Comparison of ENCODE assay signal across 16 mouse cellular contexts in genomic region chr17:27969896-27970295, GRCm38 (mm10).
DNase-seq lines count a peak whose midpoint lies in the region; ATAC-seq lines count a peak whose summit lies in the region.
"Had no signal": no experiment of that assay in that cellular context is flagged by ENCODE, and none has a peak within 500 bp of the region (broad histone marks: within the 10 kb centered on the region; RNA-seq: fewer than 3 reads in every experiment).

No protein-coding gene starts in this region.

- 66% methylated on average over 5 of the region's 5 CpGs for WGBS in hindbrain, embryonic 16.5 days
- WGBS in hindbrain, embryonic 11.5 days: 78% methylated on average over 5 of the region's 5 CpGs
- 59% methylated on average over 5 of the region's 5 CpGs for WGBS in lung, embryonic 16.5 days
- 86% methylated on average over 5 of the region's 5 CpGs for WGBS in liver, embryonic 11.5 days
- WGBS in stomach, embryonic 15.5 days: 82% methylated on average over 5 of the region's 5 CpGs

- no peak overlapping the region for H3K4me3 ChIP-seq in hindbrain, embryonic 16.5 days (ENCODE audit: low read length)
- H3K4me3 ChIP-seq in hindbrain, embryonic 11.5 days (ENCODE audit: low read depth, low read length): no peak overlapping the region
- no peak overlapping the region for H3K4me3 ChIP-seq in lung, embryonic 16.5 days (ENCODE audit: low read length)
- no peak overlapping the region for H3K4me3 ChIP-seq in liver, embryonic 11.5 days (ENCODE audit: low read depth, low read length)
- no peak overlapping the region for H3K4me3 ChIP-seq in stomach, embryonic 15.5 days (replicated peaks)
- H3K4me3 ChIP-seq: myocyte had no signal

- no peaks in the 10 kb centered on the region for H3K9me3 ChIP-seq in hindbrain, embryonic 16.5 days (ENCODE audit: control insufficient read depth, low read length)
- no peaks in the 10 kb centered on the region for H3K9me3 ChIP-seq in hindbrain, embryonic 11.5 days (ENCODE audit: control insufficient read depth, low read length)
- H3K9me3 ChIP-seq in lung, embryonic 16.5 days (ENCODE audit: control insufficient read depth, low read length): no peaks in the 10 kb centered on the region
- no peaks in the 10 kb centered on the region for H3K9me3 ChIP-seq in liver, embryonic 11.5 days (ENCODE audit: control insufficient read depth, low read length)
- H3K9me3 ChIP-seq in stomach, embryonic 15.5 days: no peaks in the 10 kb centered on the region

- H3K27me3 ChIP-seq in hindbrain, embryonic 16.5 days (replicated peaks; ENCODE audit: control insufficient read depth, insufficient read depth, low read length): no peaks in the 10 kb centered on the region
- no peaks in the 10 kb centered on the region for H3K27me3 ChIP-seq in hindbrain, embryonic 11.5 days (ENCODE audit: control insufficient read depth, insufficient read depth, low read length)
- no peaks in the 10 kb centered on the region for H3K27me3 ChIP-seq in lung, embryonic 16.5 days (ENCODE audit: control insufficient read depth, insufficient read depth, low read depth, low read length)
- H3K27me3 ChIP-seq in liver, embryonic 11.5 days (replicated peaks; ENCODE audit: control insufficient read depth, insufficient read depth, low read length): no peaks in the 10 kb centered on the region
- no peaks in the 10 kb centered on the region for H3K27me3 ChIP-seq in stomach, embryonic 15.5 days (replicated peaks)
- H3K27me3 ChIP-seq: CH12.LX, Patski had no signal

- no peak for DNase-seq in hindbrain, embryonic 11.5 days (ENCODE audit: low spot score)
- DNase-seq in lung, postnatal 25 days (ENCODE audit: low spot score): no peak
- DNase-seq in liver, embryonic 11.5 days (ENCODE audit: low spot score): no peak
- no peak for DNase-seq in adrenal gland, postnatal 4 days (ENCODE audit: low spot score in 2 of 2)
- DNase-seq: cerebellum, postnatal 25 days; gastrocnemius, postnatal 25 days; thymus, adult 18-20 months had no signal

- H3K4me2 ChIP-seq in hindbrain, embryonic 16.5 days (ENCODE audit: low read length): no peak overlapping the region
- H3K4me2 ChIP-seq in hindbrain, embryonic 11.5 days (replicated peaks; ENCODE audit: low read depth, low read length): no peak overlapping the region
- 0 out of 2 replicates have a peak overlapping the region, but pooled peaks have one; percentile 9 for H3K4me2 ChIP-seq in lung, embryonic 16.5 days (ENCODE audit: low read depth, low read length)
- no peak overlapping the region for H3K4me2 ChIP-seq in liver, embryonic 11.5 days
- H3K4me2 ChIP-seq in stomach, embryonic 15.5 days: no peak overlapping the region
- H3K4me2 ChIP-seq: midbrain, embryonic 11.5 days had no signal

- H3K4me1 ChIP-seq in hindbrain, embryonic 16.5 days (ENCODE audit: control insufficient read depth, insufficient read depth, low read depth, low read length): no peaks in the 10 kb centered on the region
- H3K4me1 ChIP-seq in hindbrain, embryonic 11.5 days (replicated peaks; ENCODE audit: control insufficient read depth, insufficient read depth, low read length): no peaks in the 10 kb centered on the region
- H3K4me1 ChIP-seq in lung, embryonic 16.5 days (replicated peaks; ENCODE audit: control insufficient read depth, insufficient read depth, low read length): peaks cover 36% of the 10 kb centered on the region
- H3K4me1 ChIP-seq in liver, embryonic 11.5 days (replicated peaks; ENCODE audit: control insufficient read depth, insufficient read depth, low read length): 0 out of 2 replicates have a peak, but pooled peaks cover 3% of the 10 kb centered on the region
- H3K4me1 ChIP-seq in stomach, embryonic 15.5 days: peaks cover 18% of the 10 kb centered on the region; the same call in 1 of the 2 replicates

- no peaks in the 10 kb centered on the region for H3K36me3 ChIP-seq in hindbrain, embryonic 16.5 days (ENCODE audit: control insufficient read depth, insufficient read depth, low read length)
- H3K36me3 ChIP-seq in hindbrain, embryonic 11.5 days (ENCODE audit: control insufficient read depth, insufficient read depth, low read length): no peaks in the 10 kb centered on the region
- H3K36me3 ChIP-seq in lung, embryonic 16.5 days (ENCODE audit: control insufficient read depth, insufficient read depth, low read length): no peaks in the 10 kb centered on the region
- no peaks in the 10 kb centered on the region for H3K36me3 ChIP-seq in liver, embryonic 11.5 days (ENCODE audit: control insufficient read depth, insufficient read depth, low read length)
- H3K36me3 ChIP-seq in stomach, embryonic 15.5 days: no peaks in the 10 kb centered on the region

- H3K27ac ChIP-seq in hindbrain, embryonic 16.5 days (ENCODE audit: low read depth, low read length): peak overlapping the region; percentile 32
- H3K27ac ChIP-seq in hindbrain, embryonic 11.5 days (ENCODE audit: low read depth, low read length): no peak overlapping the region
- peak overlapping the region; percentile 89 for H3K27ac ChIP-seq in lung, embryonic 16.5 days (ENCODE audit: low read length)
- peak overlapping the region; percentile 22; the same call in 1 of the 2 replicates for H3K27ac ChIP-seq in liver, embryonic 11.5 days (ENCODE audit: low read depth, low read length)
- H3K27ac ChIP-seq in stomach, embryonic 15.5 days: peak overlapping the region; percentile 37; the same call in 1 of the 2 replicates
- H3K27ac ChIP-seq: liver, embryonic 14.5 days had no signal

- ATAC-seq in hindbrain, embryonic 16.5 days: no peak
- no peak for ATAC-seq in hindbrain, embryonic 11.5 days (ENCODE audit: low FRiP score)
- peak; percentile 6; the same call in 1 of the 2 replicates for ATAC-seq in lung, embryonic 16.5 days (ENCODE audit: low read depth)
- no peak for ATAC-seq in liver, embryonic 11.5 days (replicated peaks; ENCODE audit: low FRiP score)
- no peak for ATAC-seq in stomach, embryonic 15.5 days (ENCODE audit: insufficient read depth, low FRiP score, low read depth)
- ATAC-seq: forebrain, embryonic 14.5 days; Patski had no signal

- H3K9ac ChIP-seq in hindbrain, embryonic 16.5 days (ENCODE audit: low read depth, low read length): no peak overlapping the region
- no peak overlapping the region for H3K9ac ChIP-seq in hindbrain, embryonic 11.5 days (ENCODE audit: low read depth, low read length)
- no peak overlapping the region for H3K9ac ChIP-seq in lung, embryonic 16.5 days (ENCODE audit: low read length)
- no peak overlapping the region for H3K9ac ChIP-seq in liver, embryonic 11.5 days (ENCODE audit: low read depth, low read length)
- H3K9ac ChIP-seq in stomach, embryonic 15.5 days: no peak overlapping the region
- H3K9ac ChIP-seq: liver, embryonic 14.5 days had no signal
